Mouse (Mus musculus) Patski (cell line): ENCODE data around the gene Wnt1. TPM values are rescaled to one million over a fixed set of nuclear protein-coding genes. Genes with fewer than 3 reads are reported as not detected.

Experiments used
- ATAC-seq: fragments of 100-300 bp; one replicate; pipeline ENCODE4 v1.8.0; 2021
- CTCF ChIA-PET: fragments of 350-600 bp; sonication (Branson Sonifier 250); formaldehyde crosslinking; loops from one replicate; lab custom pipeline; 2022; ENCODE audit warnings: inconsistent platforms; lab: Charles Lee
- POLR2A ChIA-PET: fragments of 350-600 bp; sonication (Branson Sonifier 250); formaldehyde crosslinking; loops from one replicate; lab custom pipeline; 2022; ENCODE audit warnings: antibody characterized with exemption, inconsistent platforms; lab: Charles Lee
- DNase-seq: peaks from one replicate; pipeline ENCODE4 v3.0.0-alpha.2; 2011; ENCODE audit warnings: low read depth, low spot score
- H3K27me3 ChIP-seq: fragments of 371-371 bp; one replicate; pipeline ENCODE4 v1.5.1; 2021
- CTCF ChIP-seq: fragments of 100-300 bp; IDR thresholded peaks from one replicate; pipeline ENCODE4 v1.5.1; 2021
- in situ Hi-C: fragments of 300-500 bp; cut with MboI; formaldehyde crosslinking; loops from 3 replicates; pipeline ENCODE4 v1.11.1; 2018; ENCODE audit warnings: low pct_unique_long_range_greater_than_20kb, mixed read lengths
- polyA plus RNA-seq: library from polyadenylated mRNA; unstranded; gene quantifications from one replicate; pipeline ENCODE4 v1.2.3, GENCODE M21; 2021

Wnt1 gene
- polyA plus RNA-seq, 1 experiment from 2014 or later, result not detected

DNA sequence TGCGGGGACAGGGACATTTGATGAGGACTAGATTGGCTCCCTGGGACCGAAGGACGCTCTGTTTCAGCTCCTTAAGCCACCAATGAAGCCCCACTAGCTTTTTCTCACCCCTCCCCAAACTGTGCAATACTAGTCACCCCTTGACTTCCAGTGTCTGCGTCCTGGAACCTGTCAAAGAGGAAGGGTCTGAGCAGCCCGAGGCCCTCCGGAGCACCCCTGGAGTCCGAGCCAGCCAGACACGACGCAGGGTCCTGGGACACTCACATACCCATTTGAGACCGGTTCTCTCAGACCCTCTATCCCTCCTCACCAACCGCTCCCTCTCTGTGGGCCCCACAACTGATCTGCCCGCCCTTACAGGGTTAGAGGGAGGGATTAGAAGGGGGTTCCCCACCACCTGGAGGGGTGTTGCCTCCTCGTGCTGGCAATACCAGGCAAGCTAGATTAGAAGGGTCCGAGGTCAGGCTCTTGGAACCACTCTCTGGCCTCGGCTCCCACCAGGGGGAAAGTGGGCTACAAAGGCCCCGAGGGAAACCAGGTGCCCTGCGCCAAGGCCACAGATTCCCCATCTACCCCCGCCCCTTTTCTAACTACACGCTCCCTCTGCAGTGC is 12.5 kb upstream of the Wnt1 start:
- ChIA-PET POLR2A (no interaction called here), CTCF (no interaction called here)
- DNase-seq, result no peak
- no peaks in the 10 kb centered on the region for H3K27me3 ChIP-seq
- no peak for TF ChIP-seq CTCF
- ATAC-seq, result no peak
- in situ Hi-C loops, result no loop called here

DNA sequence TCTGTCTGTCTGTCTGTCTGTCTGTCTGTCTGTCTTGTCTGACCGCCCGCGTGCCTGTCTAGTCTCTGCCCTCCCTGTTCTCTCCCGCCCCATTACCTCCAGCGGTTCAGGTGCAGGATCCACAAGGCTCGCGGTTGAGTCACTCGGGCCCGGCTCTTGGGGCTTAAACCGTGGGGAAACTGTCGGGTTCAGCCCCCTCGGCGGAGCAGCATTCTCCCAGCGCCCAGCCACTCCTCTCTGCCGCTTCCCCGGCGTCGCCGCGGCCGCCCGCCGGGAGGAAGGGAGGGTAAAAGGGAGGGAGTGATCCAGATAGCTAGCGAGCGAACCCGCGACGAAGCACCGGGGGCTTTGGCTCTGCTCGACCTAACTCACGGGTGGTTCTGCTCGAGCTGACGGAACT is 11.9 kb upstream of the Wnt1 start, which contains the start of gene Wnt10b:
Gene Wnt10b (minus strand): TSS at position 389 of the 400 bp plus-strand sequence.
- H3K27me3 ChIP-seq, result no peaks in the 10 kb centered on the region
- no peak for TF ChIP-seq CTCF
- no peak for DNase-seq
- CTCF ChIA-PET, result no interaction called here
- POLR2A ChIA-PET, result no interaction called here
- in situ Hi-C loops, result no loop called here
- no peak for ATAC-seq

DNA sequence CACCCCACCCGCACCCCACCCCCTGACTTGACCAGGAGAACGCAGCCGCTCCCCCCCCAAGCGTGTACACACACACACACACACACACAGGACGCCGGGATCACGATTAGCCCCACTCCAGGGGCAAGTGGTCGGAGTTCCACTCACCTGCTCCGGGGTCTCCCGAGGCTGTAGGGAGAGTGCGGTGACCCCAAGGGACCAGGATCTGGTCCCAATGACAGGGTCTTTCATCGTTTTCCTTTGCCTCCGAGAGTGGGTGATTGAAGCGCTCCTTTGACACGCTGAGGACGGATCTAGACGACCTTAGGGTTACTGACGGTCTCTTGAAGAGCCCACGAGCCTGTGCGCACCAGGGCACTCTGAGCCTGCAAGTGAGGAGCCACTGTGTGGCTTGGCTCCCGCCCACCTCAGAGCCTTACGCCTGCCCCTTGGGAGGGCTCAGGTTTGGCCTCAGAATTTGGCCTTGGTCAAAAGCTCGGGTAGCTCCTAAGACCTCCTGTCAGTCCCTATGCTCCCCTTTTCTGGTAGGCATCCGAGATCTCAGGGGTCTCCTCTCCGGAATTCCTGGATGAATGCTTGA is 11.4 kb upstream of the Wnt1 start:
- ATAC-seq (no peak), DNase-seq (no peak)
- TF ChIP-seq CTCF, result no peak
- CTCF ChIA-PET, result no interaction called here
- POLR2A ChIA-PET, result interaction anchor here (0.5 kb wide), 1 partner anchor 33 kb away, joined by 3 read pairs; no protein-coding TSS in a partner anchor
- H3K27me3 ChIP-seq, result no peaks in the 10 kb centered on the region
- in situ Hi-C loops, result no loop called here

DNA sequence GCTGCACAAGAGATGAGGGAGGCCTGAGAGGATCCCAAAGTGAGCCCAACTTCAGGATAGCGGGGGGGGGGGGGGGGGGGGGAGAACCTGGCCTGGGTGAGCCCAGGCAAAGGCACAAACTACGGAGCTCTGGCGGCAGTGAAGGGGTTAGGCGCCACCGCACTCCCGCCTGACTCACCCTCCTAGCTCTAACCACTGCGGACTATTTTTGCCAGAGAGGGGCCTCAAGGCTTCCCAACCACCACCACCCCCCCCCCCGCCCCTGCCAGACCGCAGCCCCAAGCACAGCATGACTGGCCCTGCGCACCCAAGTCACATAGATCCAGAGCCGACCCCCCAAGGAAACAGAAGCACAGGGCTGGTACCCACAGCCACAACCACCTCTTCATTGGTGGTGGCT is 10.9 kb upstream of the Wnt1 start:
- ChIA-PET CTCF (no interaction called here), POLR2A (interaction anchor here (0.6 kb wide), 1 partner anchor 207 kb away, joined by 7 read pairs; no protein-coding TSS in a partner anchor)
- in situ Hi-C loops, result no loop called here
- DNase-seq, result no peak
- no peak for ATAC-seq
- TF ChIP-seq CTCF, result no peak
- no peaks in the 10 kb centered on the region for H3K27me3 ChIP-seq

DNA sequence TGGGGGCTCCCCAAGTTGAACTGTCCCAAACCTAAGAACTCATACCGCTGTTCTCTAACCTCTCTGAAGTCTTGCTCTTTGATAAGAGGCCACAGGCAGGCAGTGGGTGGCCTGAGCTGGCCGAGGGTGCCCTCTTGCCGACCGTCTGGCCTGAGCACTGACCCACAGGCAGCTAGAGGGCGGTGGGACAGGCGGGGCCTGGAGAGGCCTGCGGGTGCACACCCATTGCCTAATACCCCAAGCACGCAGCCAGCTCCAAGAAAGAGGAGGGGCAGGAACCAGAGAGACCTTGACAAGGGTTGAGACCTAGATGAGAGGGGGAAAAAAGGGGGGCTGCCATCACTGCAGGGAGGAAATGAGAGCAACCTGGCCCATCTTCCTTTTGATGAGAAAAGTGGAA is 9.6 kb upstream of the Wnt1 start:
- DNase-seq (no peak), ATAC-seq (no peak)
- ChIA-PET CTCF (interaction anchor here (2.2 kb wide), 1 partner anchor 19 kb away, joined by 6 read pairs; no protein-coding TSS in a partner anchor), POLR2A (no interaction called here)
- no peak for TF ChIP-seq CTCF
- in situ Hi-C loops, result no loop called here
- no peaks in the 10 kb centered on the region for H3K27me3 ChIP-seq

DNA sequence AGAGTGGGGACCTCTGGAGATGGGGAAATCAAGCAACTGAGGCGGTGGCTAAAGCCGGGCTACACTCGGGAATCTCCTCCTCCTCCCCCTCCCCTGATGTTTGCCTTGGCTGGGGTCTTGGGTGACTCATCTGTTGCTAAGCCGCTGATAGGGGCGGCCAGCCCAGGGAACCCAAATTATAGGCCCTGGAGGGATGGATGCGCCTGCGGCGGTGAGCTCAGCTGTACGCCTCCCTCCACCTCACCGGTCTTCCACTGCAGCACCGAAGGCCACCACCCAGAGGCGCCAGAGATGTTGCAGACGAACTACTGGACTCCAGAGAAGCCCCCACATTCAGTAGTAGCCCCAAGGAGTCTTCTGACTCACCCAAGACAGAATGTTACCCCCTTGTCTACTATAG is 9.1 kb upstream of the Wnt1 start:
- in situ Hi-C loops, result no loop called here
- no peak for ATAC-seq
- no peak for DNase-seq
- CTCF ChIA-PET, result interaction anchor here (1.4 to 2.2 kb wide), 2 partner anchors 13 to 19 kb away, joined by 4 to 6 read pairs; no protein-coding TSS in a partner anchor
- POLR2A ChIA-PET, result no interaction called here
- no peak for TF ChIP-seq CTCF
- H3K27me3 ChIP-seq, result no peaks in the 10 kb centered on the region

DNA sequence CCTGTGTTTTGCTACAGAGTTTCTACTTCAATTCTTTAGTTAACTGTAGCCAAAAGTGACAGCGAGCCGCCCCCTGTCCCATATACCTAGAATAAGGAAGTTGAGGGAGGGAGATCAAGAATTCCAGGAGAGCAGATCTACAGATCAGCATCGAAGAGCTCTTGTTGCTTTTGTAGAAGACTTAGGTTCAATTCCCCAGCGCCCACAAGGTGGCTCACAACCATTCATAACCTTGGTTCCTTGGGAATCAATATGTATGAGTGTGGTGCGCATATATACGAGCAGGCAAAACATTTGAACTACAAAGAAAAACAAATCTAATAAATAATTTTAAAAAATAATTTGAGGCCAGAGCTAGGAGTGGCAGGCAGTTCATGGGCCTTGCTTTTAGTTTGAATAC is 8.5 kb upstream of the Wnt1 start:
- ATAC-seq (no peak), DNase-seq (no peak)
- POLR2A ChIA-PET, result no interaction called here
- no peak for TF ChIP-seq CTCF
- in situ Hi-C loops, result no loop called here
- CTCF ChIA-PET, result interaction anchor here (1.4 to 2.2 kb wide), 2 partner anchors 13 to 18 kb away, joined by 4 to 6 read pairs; no protein-coding TSS in a partner anchor
- no peaks in the 10 kb centered on the region for H3K27me3 ChIP-seq

DNA sequence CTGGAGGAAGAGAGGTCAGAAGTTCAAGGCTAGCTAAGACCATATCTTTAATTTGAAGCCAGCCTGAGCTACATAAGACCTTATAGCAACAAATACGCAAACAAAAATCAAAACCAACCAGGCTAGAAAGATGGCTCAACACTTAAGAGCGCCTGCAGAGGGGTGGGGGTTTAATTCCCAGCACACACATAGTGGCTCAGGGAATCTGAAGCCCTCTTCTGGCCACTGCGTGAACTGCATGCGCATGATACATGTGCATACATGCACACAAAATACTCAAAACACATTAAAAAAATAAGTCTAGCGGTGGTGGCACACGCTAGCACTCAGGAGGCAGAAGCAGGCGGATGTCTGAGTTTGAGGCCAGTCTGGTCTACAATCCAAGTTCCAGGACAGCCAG is 3.9 kb upstream of the Wnt1 start:
- TF ChIP-seq CTCF, result no peak
- DNase-seq (no peak), ATAC-seq (no peak)
- CTCF ChIA-PET, result interaction anchor here (1.8 kb wide), 1 partner anchor 122 kb away, joined by 10 read pairs; the partner anchor contains the start of gene Ddx23
- POLR2A ChIA-PET, result no interaction called here
- in situ Hi-C loops, result loop anchor here (5.0 kb wide), 2 partner anchors 78 to 123 kb away; partner anchors contain the start of genes Ccdc65 and Ddx23
- H3K27me3 ChIP-seq, result peaks cover 10% of the 10 kb centered on the region

DNA sequence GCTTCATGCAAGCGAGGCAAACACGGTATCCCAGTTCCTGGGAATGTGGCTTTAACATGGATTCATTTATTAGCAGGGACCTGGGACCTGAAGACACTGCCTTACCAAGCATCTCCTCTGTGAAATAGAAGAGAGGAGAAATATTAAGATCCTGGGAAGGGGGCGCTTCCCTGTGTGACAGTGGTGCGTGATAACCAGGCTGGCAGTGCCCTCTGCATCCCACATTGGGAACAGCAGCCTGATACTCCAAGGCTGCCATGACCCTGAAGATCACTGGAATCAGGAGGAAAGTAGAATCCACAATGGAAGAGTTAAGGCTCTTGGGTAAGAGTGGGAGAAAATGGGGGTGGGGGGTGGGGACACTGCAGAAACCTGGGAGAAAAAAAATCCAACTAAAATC is 1.7 kb upstream of the Wnt1 start:
- no peak for TF ChIP-seq CTCF
- no peak for DNase-seq
- ChIA-PET CTCF (interaction anchor here (1.0 to 3.1 kb wide), 3 partner anchors 11 to 27 kb away, joined by 3 to 9 read pairs (median 6); partner anchors contain the start of gene Ddn), POLR2A (no interaction called here)
- no peak for ATAC-seq
- peaks cover 29% of the 10 kb centered on the region for H3K27me3 ChIP-seq
- in situ Hi-C loops, result loop anchor here (5.0 kb wide), 2 partner anchors 81 to 126 kb away; partner anchors contain the start of genes Ccdc65 and Ddx23

DNA sequence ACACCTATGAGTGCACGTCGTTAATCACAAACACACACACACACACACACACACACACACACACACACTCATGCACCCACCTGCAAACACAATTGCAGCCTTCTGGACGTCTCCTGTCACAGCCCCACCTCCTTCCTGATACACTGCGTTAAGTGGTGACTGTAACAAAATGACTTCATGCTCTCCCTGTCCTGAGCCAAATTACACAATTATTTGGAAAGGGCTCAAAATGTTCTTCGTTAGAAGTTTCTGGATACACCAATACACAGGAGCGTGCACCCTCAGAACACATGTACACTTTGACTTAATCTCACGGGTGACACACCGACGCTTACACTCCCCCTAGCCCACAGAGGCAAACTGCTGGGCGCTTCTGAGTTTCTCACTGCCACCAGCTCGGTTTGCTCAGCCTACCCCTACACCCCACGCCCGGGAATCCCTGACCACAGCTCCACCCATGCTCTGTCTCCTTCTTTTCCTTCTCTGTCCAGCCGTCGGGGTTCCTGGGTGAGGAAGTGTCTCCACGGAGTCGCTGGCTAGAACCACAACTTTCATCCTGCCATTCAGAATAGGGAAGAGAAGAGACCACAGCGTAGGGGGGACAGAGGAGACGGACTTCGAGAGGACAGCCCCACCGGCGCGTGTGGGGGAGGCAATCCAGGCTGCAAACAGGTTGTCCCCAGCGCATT is 541 bp upstream of the Wnt1 start:
- TF ChIP-seq CTCF, result no peak
- CTCF ChIA-PET, result interaction anchor here (1.0 to 3.1 kb wide), 3 partner anchors 10 to 28 kb away, joined by 3 to 9 read pairs (median 6); partner anchors contain the start of gene Ddn
- no peak for ATAC-seq
- no peak for DNase-seq
- peaks cover 39% of the 10 kb centered on the region for H3K27me3 ChIP-seq
- in situ Hi-C loops, result loop anchor here (5.0 kb wide), 2 partner anchors 82 to 127 kb away; partner anchors contain the start of genes Ccdc65 and Ddx23
- POLR2A ChIA-PET, result no interaction called here
